Mouse (Mus musculus) thymus, adult 2 months (tissue): Measurements from ENCODE around the gene Rmi1. TPM values are rescaled to one million over a fixed set of nuclear protein-coding genes. Genes with fewer than 3 reads are reported as not detected.
A peak's percentile ranks its signal among the peaks of the same experiment; 100 is the strongest.
"Not testable (repeated sequence)": the region's sequence is repeated elsewhere in the genome, so short reads cannot be mapped to it uniquely, and the experiment has no call there.

Source experiments
- DNase-seq: peaks from one replicate; pipeline ENCODE4 v3.0.0; 2021
- H3K27ac ChIP-seq: fragments of 200-500 bp; 2 replicates; pipeline ENCODE4 v1.5.1; 2012; ENCODE audit warnings: low read length, control low read depth; ENCODE audit not compliant: control insufficient read depth, insufficient read depth
- H3K27me3 ChIP-seq: fragments of 200-500 bp; 2 replicates; pipeline ENCODE4 v1.6.1; 2012; ENCODE audit warnings: mild to moderate bottlenecking, low read length, moderate library complexity, mixed read lengths; ENCODE audit not compliant: control insufficient read depth, insufficient read depth
- H3K36me3 ChIP-seq: fragments of 200-500 bp; 2 replicates; pipeline ENCODE4 v1.6.1; 2012; ENCODE audit warnings: mild to moderate bottlenecking, low read length, moderate library complexity; ENCODE audit not compliant: control insufficient read depth, insufficient read depth
- H3K4me1 ChIP-seq: fragments of 200-500 bp; replicated peaks from 2 replicates; pipeline ENCODE4 v1.6.1; 2012; ENCODE audit warnings: low read length; ENCODE audit not compliant: control insufficient read depth, insufficient read depth
- H3K4me3 ChIP-seq: fragments of 200-500 bp; 2 replicates; pipeline ENCODE4 v1.5.1; 2012; ENCODE audit warnings: mild to moderate bottlenecking, low read length, control low read depth, moderate library complexity; ENCODE audit not compliant: control insufficient read depth, insufficient read depth
- CTCF ChIP-seq: fragments of 200-500 bp; IDR thresholded peaks from 2 replicates; pipeline ENCODE4 v1.5.1; 2012; ENCODE audit warnings: mild to moderate bottlenecking, control low read depth, low read length, moderate library complexity, borderline replicate concordance; ENCODE audit not compliant: control insufficient read depth, poor library complexity, insufficient read depth; ENCODE audit errors: extremely low read depth
- POLR2A ChIP-seq: fragments of 200-500 bp; IDR thresholded peaks from 2 replicates; pipeline ENCODE4 v1.6.1; 2012; ENCODE audit warnings: mild to moderate bottlenecking, low read length, control low read depth, moderate library complexity; ENCODE audit not compliant: control insufficient read depth, poor library complexity, insufficient read depth; ENCODE audit errors: extremely low read depth
- WGBS: fragments of 180-500 bp; shearing (Covaris S2); methylation state at CpG from one replicate; pipeline ENCODE4 v1.1.7; 2018; 5-methylcytosine and 5-hydroxymethylcytosine counted together
- polyA plus RNA-seq: library from polyadenylated mRNA; depleted of rRNA; stranded (reverse); fragments of >200 nt; gene quantifications from 2 replicates; pipeline ENCODE4 v1.2.3, GENCODE M21; 2012

The Rmi1 gene
- polyA plus RNA-seq, 1 experiment, result 16.9 TPM

DNA sequence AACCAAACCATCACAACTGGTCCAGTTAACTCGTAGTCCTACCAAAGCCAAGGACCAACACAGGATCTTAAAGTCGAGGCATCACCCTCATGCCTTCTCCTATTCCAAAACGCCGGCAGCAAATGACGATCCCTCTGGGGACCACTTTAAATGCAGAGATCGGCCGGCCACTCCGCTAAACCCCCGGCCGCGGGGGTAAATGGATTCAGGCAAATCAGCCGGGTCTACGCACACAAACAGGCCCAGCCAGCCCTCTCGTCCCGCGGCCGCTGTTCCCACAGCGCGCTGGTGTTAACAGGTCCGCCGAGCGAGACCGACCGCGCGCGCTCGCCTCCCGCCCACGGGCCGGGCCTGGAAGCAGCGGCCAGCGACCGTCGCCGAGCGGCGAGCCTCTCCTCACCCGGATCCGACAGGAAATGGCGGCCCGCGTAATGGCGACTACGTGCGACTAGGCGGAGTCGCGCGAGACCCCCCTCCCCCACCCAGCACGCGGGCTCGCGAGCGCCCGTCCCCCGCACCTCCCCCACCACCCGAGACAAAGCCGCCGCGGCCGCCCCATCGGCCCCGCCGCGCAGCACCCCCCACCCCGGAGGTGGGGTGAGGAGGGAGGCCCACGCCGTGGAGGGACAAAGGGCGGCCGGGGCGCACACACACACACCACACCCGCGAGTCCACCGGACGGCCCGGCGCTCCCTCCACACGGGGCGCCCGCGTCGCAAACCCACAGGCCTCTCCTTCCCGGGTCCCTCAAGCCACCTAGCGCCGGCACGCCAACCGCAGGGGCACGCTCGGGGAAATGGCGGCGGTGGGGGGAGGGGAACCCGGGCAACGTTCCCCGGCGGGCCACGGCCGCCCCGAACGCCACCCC, 679 bp upstream of the Rmi1 start:
- Histone ChIP-seq H3K27ac (peak overlapping the region; percentile 65), H3K27me3 (no peaks in the 10 kb centered on the region), H3K4me3 (peak overlapping the region; percentile 74), H3K36me3 (peaks cover 23% of the 10 kb centered on the region), H3K4me1 (peaks cover 7% of the 10 kb centered on the region)
- DNase-seq, result peak; percentile 72
- under 1% methylated on average over 89 of the region's 100 CpGs for WGBS
- 0 out of 2 replicates have a peak, but pooled peaks have one; percentile 8 for TF ChIP-seq CTCF
- no peak; the same call in 1 of the 2 replicates for TF ChIP-seq POLR2A

DNA sequence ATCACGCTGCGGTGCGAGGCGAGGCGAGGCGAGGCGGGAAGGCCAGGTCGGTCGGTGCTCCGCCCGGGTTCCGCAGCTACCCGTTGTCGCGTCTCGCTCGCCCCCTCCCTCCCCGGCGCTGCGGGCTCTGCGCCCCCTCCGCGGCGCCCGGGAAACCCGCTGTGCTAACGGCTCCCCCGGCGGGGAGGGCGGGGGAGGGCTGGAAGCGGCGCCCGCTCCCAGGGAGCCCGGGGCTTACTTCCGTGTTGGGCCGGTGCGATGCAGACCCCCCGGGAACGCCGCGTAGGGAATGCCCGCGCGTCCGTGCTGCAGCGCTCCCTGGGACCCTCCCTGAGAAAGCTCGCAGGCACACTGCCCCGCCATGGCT, 679 bp downstream of the Rmi1 start:
- no peak for TF ChIP-seq POLR2A
- under 1% methylated on average over 47 of the region's 48 CpGs for WGBS
- Histone ChIP-seq H3K27me3 (no peaks in the 10 kb centered on the region), H3K4me3 (peak overlapping the region; percentile 74), H3K27ac (peak overlapping the region; percentile 82), H3K4me1 (peaks cover 7% of the 10 kb centered on the region), H3K36me3 (peaks cover 10% of the 10 kb centered on the region)
- DNase-seq, result peak; percentile 86

DNA sequence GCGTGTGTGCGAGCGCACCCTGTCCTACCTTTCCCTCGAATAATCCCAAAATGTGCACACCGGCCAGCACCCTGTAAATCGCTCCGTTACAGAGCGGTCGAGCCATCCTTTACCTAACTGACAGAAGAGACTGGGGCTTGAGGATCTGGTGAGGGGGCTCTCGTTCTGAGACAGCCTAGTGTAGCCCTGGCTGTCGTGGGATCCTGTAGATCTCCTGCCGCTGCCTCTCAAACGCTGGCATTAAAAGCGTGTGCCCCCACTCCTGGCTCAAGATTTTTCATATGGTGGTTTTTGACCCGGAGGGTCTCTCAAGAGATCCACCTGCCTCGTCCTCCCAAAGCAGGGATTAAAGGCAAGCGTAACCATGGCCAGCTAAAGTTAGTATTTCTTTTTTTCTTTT, 1.2 kb downstream of the Rmi1 start, which contains the start of gene Hnrnpk:
Gene Hnrnpk, minus strand, starts transcription at position 101 of the 400 bp plus-strand sequence.
- not testable (repeated sequence) for H3K4me1 ChIP-seq, H3K27me3 ChIP-seq, DNase-seq, H3K36me3 ChIP-seq
- Histone ChIP-seq H3K4me3 (peak within 1 kb of the TSS; percentile 74), H3K27ac (peak within 1 kb of the TSS; percentile 88)
- WGBS, result 7% methylated on average over 17 of the region's 17 CpGs

DNA sequence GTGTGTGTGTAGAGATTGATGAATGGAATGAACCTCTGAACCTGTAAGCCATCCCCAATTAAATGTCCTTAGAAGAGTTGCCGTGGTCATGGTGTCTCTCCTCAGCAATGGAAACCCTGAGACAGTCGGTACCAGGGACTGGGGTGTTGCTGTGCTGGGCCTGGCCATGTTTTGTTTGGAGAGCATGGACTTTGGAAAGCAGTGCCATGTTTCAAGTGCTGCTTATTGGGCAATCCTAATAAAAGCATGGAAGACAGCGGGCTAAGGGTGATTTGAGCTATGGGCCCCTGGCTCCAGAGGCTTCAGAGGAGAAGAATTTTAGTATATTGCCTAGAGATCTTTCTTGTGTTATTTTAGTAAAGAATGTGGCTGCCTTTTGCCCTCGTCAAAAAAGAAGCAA, 9.0 kb downstream of the Rmi1 start:
- no peaks in the 10 kb centered on the region for H3K27me3 ChIP-seq
- WGBS, result 98% methylated on average over 4 of the region's 4 CpGs
- TF ChIP-seq CTCF (no peak), POLR2A (no peak)
- no peak for DNase-seq
- no peaks in the 10 kb centered on the region for H3K4me1 ChIP-seq
- H3K4me3 ChIP-seq, result no peak overlapping the region
- H3K36me3 ChIP-seq, result 0 out of 2 replicates have a peak, but pooled peaks cover 5% of the 10 kb centered on the region
- H3K27ac ChIP-seq, result no peak overlapping the region

DNA sequence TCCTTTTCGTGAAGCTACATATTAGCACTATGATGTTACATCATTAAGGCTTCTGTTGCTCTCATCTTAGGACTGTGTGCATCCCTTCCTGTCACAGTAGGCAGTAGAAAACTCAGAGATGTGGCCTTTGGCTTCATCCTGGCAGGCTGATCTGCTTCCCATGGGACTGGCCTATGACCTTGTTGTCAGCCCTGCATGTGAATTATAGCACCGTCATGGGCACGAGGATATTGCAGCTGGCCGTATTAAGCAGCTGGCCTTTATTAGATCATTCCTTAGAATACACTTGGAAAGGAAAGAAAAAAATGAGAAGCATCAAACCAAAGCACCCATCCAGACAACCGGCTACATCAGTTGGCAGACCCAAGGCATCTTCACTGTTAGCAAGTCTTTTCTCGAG, 13.3 kb downstream of the Rmi1 start:
- Histone ChIP-seq H3K27ac (no peak overlapping the region), H3K36me3 (0 out of 2 replicates have a peak, but pooled peaks cover 5% of the 10 kb centered on the region), H3K4me3 (no peak overlapping the region), H3K4me1 (no peaks in the 10 kb centered on the region), H3K27me3 (no peaks in the 10 kb centered on the region)
- TF ChIP-seq CTCF (no peak), POLR2A (no peak)
- WGBS, result 98% methylated on average over 6 of the region's 6 CpGs
- DNase-seq, result no peak

DNA sequence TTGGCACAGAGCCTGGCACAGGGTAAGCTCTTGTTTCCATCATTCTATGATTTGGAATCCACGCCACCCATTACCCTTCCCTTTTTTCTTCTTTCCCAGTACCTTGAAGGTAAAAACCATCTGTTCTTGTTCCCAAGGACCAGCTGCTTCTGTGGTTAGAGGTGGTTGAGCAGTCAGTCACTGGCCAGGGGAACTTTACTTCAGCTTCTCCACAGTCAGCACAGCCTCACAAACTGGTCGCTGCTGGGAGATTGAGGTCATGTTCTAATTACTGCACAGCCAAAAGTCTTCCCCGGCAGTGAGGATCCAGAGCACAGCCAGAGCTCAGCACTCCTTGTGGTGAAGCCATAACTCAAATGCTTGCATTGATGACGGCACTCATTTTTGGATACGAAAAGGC, 13.8 kb downstream of the Rmi1 start:
- TF ChIP-seq POLR2A (no peak), CTCF (no peak)
- WGBS, result 89% methylated on average over 5 of the region's 5 CpGs
- Histone ChIP-seq H3K27me3 (no peaks in the 10 kb centered on the region), H3K27ac (no peak overlapping the region), H3K36me3 (0 out of 2 replicates have a peak, but pooled peaks cover 4% of the 10 kb centered on the region), H3K4me3 (no peak overlapping the region), H3K4me1 (no peaks in the 10 kb centered on the region)
- no peak for DNase-seq

DNA sequence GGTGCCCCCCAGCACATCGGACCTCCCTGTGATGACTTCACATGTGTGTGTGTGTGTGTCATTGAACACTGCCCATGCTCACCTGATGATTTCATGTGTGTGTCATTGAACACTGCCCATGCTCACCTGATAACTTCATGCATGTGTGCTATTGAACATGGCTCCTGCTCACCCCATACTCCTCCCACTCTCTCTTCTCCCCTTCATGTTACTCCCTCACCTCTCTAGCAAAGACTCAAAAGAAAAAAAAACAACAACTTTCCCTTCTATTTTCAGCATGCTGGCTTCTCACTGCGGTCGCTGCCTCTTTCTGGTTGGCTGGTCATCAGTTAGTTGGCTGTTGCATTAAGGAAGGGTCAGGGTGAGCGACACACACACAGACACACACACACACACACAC, 16.6 kb downstream of the Rmi1 start:
- H3K27me3 ChIP-seq, result no peaks in the 10 kb centered on the region
- no peak overlapping the region for H3K4me3 ChIP-seq
- H3K27ac ChIP-seq, result no peak overlapping the region
- DNase-seq, result no peak
- H3K36me3 ChIP-seq, result no peaks in the 10 kb centered on the region
- no peaks in the 10 kb centered on the region for H3K4me1 ChIP-seq
- TF ChIP-seq POLR2A, result no peak
- TF ChIP-seq CTCF, result no peak
- WGBS, result 98% methylated on average over 4 of the region's 4 CpGs
